Mouse (Mus musculus) lung, adult 2 months (tissue): ENCODE results near the gene Lss.

Experiments
- CTCF ChIP-seq: fragments of 200-500 bp; IDR thresholded peaks from 2 replicates; pipeline ENCODE4 v1.5.1; 2011; ENCODE audit warnings: mild to moderate bottlenecking, low read length, control low read depth; ENCODE audit not compliant: insufficient read depth
- POLR2A ChIP-seq: fragments of 200-500 bp; IDR thresholded peaks from 2 replicates; pipeline ENCODE4 v1.6.1; 2011; ENCODE audit warnings: low read depth, mild to moderate bottlenecking, control low read depth, low read length, borderline replicate concordance; ENCODE audit errors: extremely low read depth

GRCm38 (mm10) chr10:76561972-76562371 lies 30.6 kb downstream of the Lss start, which contains the start of gene Spatc1l:
- TF ChIP-seq POLR2A, result no peak
- TF ChIP-seq CTCF, result no peak
